Mouse (Mus musculus) lung, postnatal 0 days (tissue): ENCODE results near the gene Ttc7. TPM values are rescaled to one million over a fixed set of nuclear protein-coding genes. Genes with fewer than 3 reads are reported as not detected.

Experiments
- ATAC-seq: fragments of 200-750 bp; cut with Nextera tagmentation; 2 replicates; pipeline ENCODE4 v1.8.0; 2017; ENCODE audit warnings: moderate library complexity
- DNase-seq: peaks from one replicate; pipeline ENCODE4 v3.0.0-alpha.2; 2016; ENCODE audit warnings: low spot score
- H3K27ac ChIP-seq: fragments of 300-500 bp; sonication (generic); 2 replicates; pipeline ENCODE4 v1.5.1; 2014; ENCODE audit warnings: antibody characterized with exemption, mild to moderate bottlenecking, low read length, mixed read lengths
- H3K27me3 ChIP-seq: fragments of 300-500 bp; sonication (generic); replicated peaks from 2 replicates; pipeline ENCODE4 v1.6.1; 2014; ENCODE audit warnings: low read length, mixed read lengths; ENCODE audit not compliant: insufficient read depth
- H3K36me3 ChIP-seq: fragments of 300-500 bp; sonication (generic); 2 replicates; pipeline ENCODE4 v1.6.1; 2014; ENCODE audit warnings: low read length, mixed read lengths; ENCODE audit not compliant: insufficient read depth
- H3K4me1 ChIP-seq: fragments of 300-500 bp; sonication (generic); 2 replicates; pipeline ENCODE4 v1.6.1; 2014; ENCODE audit warnings: antibody characterized with exemption, low read depth, low read length, mixed read lengths; ENCODE audit not compliant: insufficient read depth
- H3K4me2 ChIP-seq: fragments of 300-500 bp; sonication (generic); replicated peaks from 2 replicates; pipeline ENCODE4 v1.6.1; 2014; ENCODE audit warnings: low read depth, mild to moderate bottlenecking, low read length, moderate library complexity, mixed read lengths
- H3K4me3 ChIP-seq: fragments of 300-500 bp; sonication (generic); 2 replicates; pipeline ENCODE4 v1.5.1; 2014; ENCODE audit warnings: low read depth, low read length
- H3K9ac ChIP-seq: fragments of 300-500 bp; sonication (generic); replicated peaks from 2 replicates; pipeline ENCODE4 v1.6.1; 2014; ENCODE audit warnings: low read depth, mild to moderate bottlenecking
- H3K9me3 ChIP-seq: fragments of 300-500 bp; sonication (generic); 2 replicates; pipeline ENCODE4 v1.6.1; 2016; ENCODE audit warnings: low read length, mixed read lengths
- CTCF ChIP-seq: IDR thresholded peaks from 2 replicates; pipeline ENCODE4 v1.5.1; 2016; ENCODE audit warnings: antibody characterized with exemption, mild to moderate bottlenecking
- EP300 ChIP-seq: IDR thresholded peaks from 2 replicates; pipeline ENCODE4 v1.6.1; 2016; ENCODE audit warnings: antibody characterized with exemption, mild to moderate bottlenecking, control low read depth
- whole genome bisulfite sequencing: fragments of 180-500 bp; shearing (Covaris S2); extraction: QIAGEN DNeasy Blood & Tissue Kit; methylation state at CpG from one replicate; pipeline ENCODE4 v1.1.7; 2014; 5-methylcytosine and 5-hydroxymethylcytosine counted together
- polyA plus RNA-seq: library from polyadenylated mRNA; unstranded; fragments of >200 nt; fragmentation: Nextera tagmentation; extraction: Ambion mirVana; gene quantifications from 2 replicates; pipeline ENCODE4 v1.2.1, GENCODE M21; 2015

The Ttc7 gene
- polyA plus RNA-seq, 1 experiment from 2014 or later = 16.4 TPM

GRCm38 (mm10) chr17:87302014-87302794 lies 19.5 kb downstream of the Ttc7 start:
- DNase-seq (peak; percentile 76), ATAC-seq (peak; percentile 63)

GRCm38 (mm10) chr17:87304151-87304894 lies 21.6 kb downstream of the Ttc7 start:
- 58% methylated on average over 11 of the region's 11 CpGs for WGBS
- H3K27ac ChIP-seq = peak overlapping the region; percentile 43; the same call in 1 of the 2 replicates
- no peaks in the 10 kb centered on the region for H3K36me3 ChIP-seq
- no peak overlapping the region for H3K4me3 ChIP-seq
- no peak overlapping the region for H3K4me2 ChIP-seq
- DNase-seq (peak; percentile 71), ATAC-seq (peak; percentile 46)
- no peaks in the 10 kb centered on the region for H3K27me3 ChIP-seq
- H3K9ac ChIP-seq = no peak overlapping the region
- H3K9me3 ChIP-seq = no peaks in the 10 kb centered on the region
- TF ChIP-seq CTCF (no peak), EP300 (no peak)
- H3K4me1 ChIP-seq = no peaks in the 10 kb centered on the region; the same call in 1 of the 2 replicates

More at GRCm38 (mm10) chr17:87302014-87302794, 19.5 kb downstream of the Ttc7 start:
- Histone ChIP-seq H3K9me3 (no peaks in the 10 kb centered on the region), H3K27me3 (no peaks in the 10 kb centered on the region), H3K4me3 (no peak overlapping the region), H3K9ac (no peak overlapping the region), H3K27ac (peak overlapping the region; percentile 71), H3K36me3 (no peaks in the 10 kb centered on the region), H3K4me1 (no peaks in the 10 kb centered on the region; the same call in 1 of the 2 replicates), H3K4me2 (no peak overlapping the region)
- no peak for TF ChIP-seq CTCF
- TF ChIP-seq EP300 = no peak; the same call in 1 of the 2 replicates
- 48% methylated on average over 13 of the region's 13 CpGs for WGBS

GRCm38 (mm10) chr17:87305065-87305464 lies 22.4 kb downstream of the Ttc7 start:
- TF ChIP-seq EP300 (no peak), CTCF (no peak)
- 91% methylated on average over 8 of the region's 8 CpGs for WGBS
- H3K4me2 ChIP-seq = no peak overlapping the region
- DNase-seq (no peak), ATAC-seq (no peak)
- no peaks in the 10 kb centered on the region; the same call in 1 of the 2 replicates for H3K4me1 ChIP-seq
- no peak overlapping the region for H3K4me3 ChIP-seq
- H3K36me3 ChIP-seq = no peaks in the 10 kb centered on the region
- no peaks in the 10 kb centered on the region for H3K27me3 ChIP-seq
- 0 out of 2 replicates have a peak overlapping the region, but pooled peaks have one; percentile 43 for H3K27ac ChIP-seq
- no peak overlapping the region for H3K9ac ChIP-seq
- no peaks in the 10 kb centered on the region for H3K9me3 ChIP-seq

GRCm38 (mm10) chr17:87306746-87307145 lies 24.1 kb downstream of the Ttc7 start:
- WGBS = 49% methylated on average over 8 of the region's 8 CpGs
- 0 out of 2 replicates have a peak overlapping the region, but pooled peaks have one; percentile 6 for H3K9ac ChIP-seq
- H3K4me3 ChIP-seq = no peak overlapping the region
- peak overlapping the region; percentile 27 for H3K4me2 ChIP-seq
- no peaks in the 10 kb centered on the region for H3K36me3 ChIP-seq
- peak; percentile 80 for DNase-seq
- peak overlapping the region; percentile 74 for H3K27ac ChIP-seq
- no peaks in the 10 kb centered on the region for H3K27me3 ChIP-seq
- H3K4me1 ChIP-seq = no peaks in the 10 kb centered on the region; the same call in 1 of the 2 replicates
- TF ChIP-seq EP300 (no peak), CTCF (no peak; the same call in 1 of the 2 replicates)
- H3K9me3 ChIP-seq = no peaks in the 10 kb centered on the region
- ATAC-seq = peak; percentile 63

- TF ChIP-seq CTCF (no peak), EP300 (no peak)
- ATAC-seq (peak; percentile 37), DNase-seq (peak; percentile 59)
- no peaks in the 10 kb centered on the region for H3K9me3 ChIP-seq
- H3K36me3 ChIP-seq = no peaks in the 10 kb centered on the region
- H3K27me3 ChIP-seq = no peaks in the 10 kb centered on the region
- H3K4me1 ChIP-seq = peaks cover 5% of the 10 kb centered on the region; the same call in 1 of the 2 replicates
- 57% methylated on average over 12 of the region's 12 CpGs for WGBS
- peak overlapping the region; percentile 33; the same call in 1 of the 2 replicates for H3K27ac ChIP-seq
- no peak overlapping the region for H3K4me2 ChIP-seq
- no peak overlapping the region for H3K9ac ChIP-seq
- no peak overlapping the region for H3K4me3 ChIP-seq
Observed at GRCm38 (mm10) chr17:87309073-87309788, 26.5 kb downstream of the Ttc7 start.
